Mouse (Mus musculus) kidney, adult 2 months (tissue): ENCODE measurements at regions not wholly inside any gene's neighbourhood (a gene's known extent, or its start where the extent isn't known, plus 50 kb on each side); places are given as distances from the start of the nearest gene placed in this dataset.

ENCODE experiments used
- CTCF ChIP-seq: fragments of 200-500 bp; conservative IDR thresholded peaks from 2 replicates; pipeline ENCODE4 v1.5.1; 2011; ENCODE audit warnings: low read depth, mild to moderate bottlenecking, control low read depth, low read length, moderate library complexity, mixed read lengths; ENCODE audit not compliant: insufficient read depth, insufficient read length
- POLR2A ChIP-seq: fragments of 200-500 bp; IDR thresholded peaks from one replicate; pipeline ENCODE4 v1.6.1; 2011; ENCODE audit warnings: low read depth, low read length, control low read depth

- TF ChIP-seq CTCF (no peak), POLR2A (no peak)
Observed at GRCm38 (mm10) chr10:99699498-99699897, 60.0 kb downstream of the Csl start.
